ENCODE assay signal across 10 mouse cellular contexts in the genomic region with DNA sequence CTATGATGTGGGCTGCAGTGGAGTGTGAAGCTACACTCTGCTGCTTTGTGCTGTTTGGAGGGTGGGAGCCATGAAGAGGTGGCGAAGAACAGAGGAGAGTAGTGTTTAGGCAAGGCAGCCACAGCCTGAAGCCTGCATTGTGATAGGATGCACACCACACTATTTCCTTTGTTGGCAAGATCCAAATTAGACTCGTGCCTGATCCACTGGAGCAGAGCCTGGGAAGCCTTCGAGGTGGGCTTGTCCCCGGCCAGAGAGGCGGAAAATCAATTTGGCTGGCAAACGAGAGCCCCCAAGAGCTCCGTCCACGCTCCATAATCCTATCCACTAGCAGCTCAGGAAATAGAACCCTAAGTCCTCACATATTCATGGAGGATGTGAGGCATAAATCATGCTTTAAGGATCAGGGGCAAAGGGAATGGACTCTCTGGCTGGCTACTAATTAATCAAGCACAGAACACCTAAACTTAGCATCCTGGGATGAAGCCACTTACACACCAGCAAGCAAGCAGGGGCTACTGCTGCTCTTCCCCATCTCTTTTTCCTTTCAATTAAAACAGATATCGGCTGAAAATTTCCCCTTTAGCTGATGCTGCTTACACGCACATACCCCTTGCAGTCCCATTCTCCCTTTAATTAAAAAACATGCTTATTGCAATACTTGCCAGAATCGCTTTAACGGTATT.
DNase-seq lines count a peak whose midpoint lies in the region; ATAC-seq and TF ChIP-seq lines count a peak whose summit lies in the region.
"Had no signal": no experiment of that assay in that cellular context is flagged by ENCODE, and none has a peak within 500 bp of the region (broad histone marks: within the 10 kb centered on the region; RNA-seq: fewer than 3 reads in every experiment).

No protein-coding gene starts in this region.

- 35% methylated on average over 12 of the region's 12 CpGs for WGBS in forebrain, embryonic 11.5 days
- 37% methylated on average over 12 of the region's 12 CpGs for WGBS in forebrain, embryonic 10.5 days
- 19% methylated on average over 12 of the region's 12 CpGs for WGBS in forebrain, embryonic 15.5 days
- 33% methylated on average over 12 of the region's 12 CpGs for WGBS in midbrain, embryonic 12.5 days
- WGBS in intestine, postnatal 0 days = 78% methylated on average over 12 of the region's 12 CpGs

- H3K4me2 ChIP-seq in forebrain, embryonic 11.5 days (ENCODE audit: low read depth, low read length, severe bottlenecking) = peak overlapping the region; percentile 18; the same call in 1 of the 2 replicates
- H3K4me2 ChIP-seq in forebrain, embryonic 15.5 days (replicated peaks) = peak overlapping the region; percentile 34
- peak overlapping the region; percentile 35 for H3K4me2 ChIP-seq in midbrain, embryonic 12.5 days (replicated peaks)
- H3K4me2 ChIP-seq in intestine, postnatal 0 days (replicated peaks; ENCODE audit: low read depth) = no peak overlapping the region
- H3K4me2 ChIP-seq: liver, embryonic 13.5 days had no signal

- no peaks in the 10 kb centered on the region for H3K9me3 ChIP-seq in forebrain, embryonic 11.5 days (ENCODE audit: control insufficient read depth, low read length)
- no peaks in the 10 kb centered on the region for H3K9me3 ChIP-seq in forebrain, embryonic 10.5 days
- H3K9me3 ChIP-seq in forebrain, embryonic 15.5 days = no peaks in the 10 kb centered on the region
- H3K9me3 ChIP-seq in midbrain, embryonic 12.5 days = no peaks in the 10 kb centered on the region
- H3K9me3 ChIP-seq in intestine, postnatal 0 days (ENCODE audit: control insufficient read depth) = no peaks in the 10 kb centered on the region

- H3K4me3 ChIP-seq in forebrain, embryonic 11.5 days (ENCODE audit: low read depth, low read length) = no peak overlapping the region
- H3K4me3 ChIP-seq in forebrain, embryonic 10.5 days = no peak overlapping the region
- peak overlapping the region; percentile 13; the same call in 1 of the 2 replicates for H3K4me3 ChIP-seq in forebrain, embryonic 15.5 days
- peak overlapping the region; percentile 12; the same call in 1 of the 2 replicates for H3K4me3 ChIP-seq in midbrain, embryonic 12.5 days
- no peak overlapping the region for H3K4me3 ChIP-seq in intestine, postnatal 0 days (ENCODE audit: low read depth, low read length)
- H3K4me3 ChIP-seq: gastrocnemius, adult 2 months; liver, embryonic 13.5 days had no signal

- no peak overlapping the region for H3K9ac ChIP-seq in forebrain, embryonic 11.5 days (ENCODE audit: low read length)
- H3K9ac ChIP-seq in forebrain, embryonic 15.5 days (replicated peaks) = no peak overlapping the region; the same call in 1 of the 2 replicates
- no peak overlapping the region for H3K9ac ChIP-seq in midbrain, embryonic 12.5 days (replicated peaks)
- H3K9ac ChIP-seq in intestine, postnatal 0 days (ENCODE audit: low read depth, low read length) = no peak overlapping the region
- H3K9ac ChIP-seq: liver, embryonic 13.5 days had no signal

- H3K27me3 ChIP-seq in forebrain, embryonic 11.5 days (ENCODE audit: control insufficient read depth, insufficient read depth, low read length) = no peaks in the 10 kb centered on the region
- H3K27me3 ChIP-seq in forebrain, embryonic 10.5 days (ENCODE audit: poor library complexity, severe bottlenecking) = 0 out of 2 replicates have a peak, but pooled peaks cover 3% of the 10 kb centered on the region
- H3K27me3 ChIP-seq in forebrain, embryonic 15.5 days = no peaks in the 10 kb centered on the region
- peaks cover 4% of the 10 kb centered on the region for H3K27me3 ChIP-seq in midbrain, embryonic 12.5 days
- H3K27me3 ChIP-seq in intestine, postnatal 0 days (replicated peaks; ENCODE audit: control insufficient read depth, insufficient read depth, low read length) = no peaks in the 10 kb centered on the region
- H3K27me3 ChIP-seq: liver, embryonic 13.5 days had no signal

- no peak for TF ChIP-seq CTCF in brain, embryonic 14.5 days (IDR thresholded peaks at IDR 0.05; ENCODE audit: borderline replicate concordance, extremely low read depth, insufficient read depth, insufficient read length)
- no peak for TF ChIP-seq CTCF in intestine, postnatal 0 days (IDR thresholded peaks at IDR 0.05; ENCODE audit: low read depth)

- TF ChIP-seq POLR2A in brain, embryonic 14.5 days (IDR thresholded peaks at IDR 0.05; ENCODE audit: borderline replicate concordance, extremely low read depth, insufficient read depth, insufficient read length, poor library complexity, severe bottlenecking) = no peak

- ATAC-seq in forebrain, embryonic 11.5 days (replicated peaks; ENCODE audit: low FRiP score) = peak; percentile 91
- peak; percentile 96 for ATAC-seq in forebrain, embryonic 15.5 days (replicated peaks)
- ATAC-seq in midbrain, embryonic 12.5 days (ENCODE audit: low FRiP score, low read depth) = peak; percentile 95
- ATAC-seq in intestine, postnatal 0 days = no peak

- peak; percentile 61 for DNase-seq in forebrain, embryonic 11.5 days (ENCODE audit: low spot score)
- DNase-seq in forebrain, embryonic 10.5 days (ENCODE audit: extremely low spot score, low spot score) = no peak
- DNase-seq in brain, embryonic 14.5 days (ENCODE audit: low read depth) = peak; percentile 91
- DNase-seq in ovary, postnatal 36 days (ENCODE audit: low spot score) = no peak
- DNase-seq in layer of hippocampus, postnatal 36 days = no peak
- DNase-seq: gastrocnemius, adult 2 months; liver, embryonic 13.5 days had no signal

- H3K27ac ChIP-seq in forebrain, embryonic 11.5 days (ENCODE audit: low read depth, low read length) = no peak overlapping the region
- no peak overlapping the region for H3K27ac ChIP-seq in forebrain, embryonic 10.5 days
- H3K27ac ChIP-seq in forebrain, embryonic 15.5 days (replicated peaks) = no peak overlapping the region
- H3K27ac ChIP-seq in midbrain, embryonic 12.5 days (replicated peaks) = 0 out of 2 replicates have a peak overlapping the region, but pooled peaks have one; percentile 30
- no peak overlapping the region for H3K27ac ChIP-seq in intestine, postnatal 0 days (ENCODE audit: low read depth, low read length)
- H3K27ac ChIP-seq: gastrocnemius, adult 2 months; liver, embryonic 13.5 days had no signal

- H3K36me3 ChIP-seq in forebrain, embryonic 11.5 days (ENCODE audit: control insufficient read depth, insufficient read depth, low read length) = no peaks in the 10 kb centered on the region
- H3K36me3 ChIP-seq in forebrain, embryonic 10.5 days (replicated peaks) = no peaks in the 10 kb centered on the region
- H3K36me3 ChIP-seq in forebrain, embryonic 15.5 days = no peaks in the 10 kb centered on the region
- H3K36me3 ChIP-seq in midbrain, embryonic 12.5 days = no peaks in the 10 kb centered on the region
- H3K36me3 ChIP-seq in intestine, postnatal 0 days (ENCODE audit: control insufficient read depth, insufficient read depth) = no peaks in the 10 kb centered on the region
- H3K36me3 ChIP-seq: liver, embryonic 13.5 days had no signal

- 0 out of 2 replicates have a peak, but pooled peaks cover 2% of the 10 kb centered on the region for H3K4me1 ChIP-seq in forebrain, embryonic 11.5 days (replicated peaks; ENCODE audit: control insufficient read depth, insufficient read depth, low read length)
- H3K4me1 ChIP-seq in forebrain, embryonic 10.5 days = peaks cover 8% of the 10 kb centered on the region
- H3K4me1 ChIP-seq in forebrain, embryonic 15.5 days = peaks cover 6% of the 10 kb centered on the region
- H3K4me1 ChIP-seq in midbrain, embryonic 12.5 days = peaks cover 10% of the 10 kb centered on the region
- no peaks in the 10 kb centered on the region for H3K4me1 ChIP-seq in intestine, postnatal 0 days (replicated peaks; ENCODE audit: control insufficient read depth, insufficient read depth, low read length)
- H3K4me1 ChIP-seq: liver, embryonic 13.5 days had no signal

Comparison
In these comparisons a context has a peak if more than half of its experiments do, and no peak if none do; other contexts are left out.
1. DNase-seq: peak in forebrain, embryonic 11.5 days (single experiment) and brain, embryonic 14.5 days (single experiment); none in forebrain, embryonic 10.5 days (single experiment), ovary, postnatal 36 days (single experiment) and layer of hippocampus, postnatal 36 days (0 of 2).
2. H3K4me3 ChIP-seq: peak in forebrain, embryonic 15.5 days (single experiment) and midbrain, embryonic 12.5 days (single experiment); none in forebrain, embryonic 11.5 days (single experiment), forebrain, embryonic 10.5 days (single experiment) and intestine, postnatal 0 days (single experiment).